Mouse (Mus musculus) ovary, postnatal 10 days (tissue): ENCODE results near the gene Nat8f6.
"Not testable (repeated sequence)": the region's sequence is repeated elsewhere in the genome, so short reads cannot be mapped to it uniquely, and the experiment has no call there.

Experiments used
- DNase-seq: peaks from one replicate; pipeline ENCODE4 v3.0.0; 2022; ENCODE audit warnings: low spot score

Nat8f6 gene

DNA sequence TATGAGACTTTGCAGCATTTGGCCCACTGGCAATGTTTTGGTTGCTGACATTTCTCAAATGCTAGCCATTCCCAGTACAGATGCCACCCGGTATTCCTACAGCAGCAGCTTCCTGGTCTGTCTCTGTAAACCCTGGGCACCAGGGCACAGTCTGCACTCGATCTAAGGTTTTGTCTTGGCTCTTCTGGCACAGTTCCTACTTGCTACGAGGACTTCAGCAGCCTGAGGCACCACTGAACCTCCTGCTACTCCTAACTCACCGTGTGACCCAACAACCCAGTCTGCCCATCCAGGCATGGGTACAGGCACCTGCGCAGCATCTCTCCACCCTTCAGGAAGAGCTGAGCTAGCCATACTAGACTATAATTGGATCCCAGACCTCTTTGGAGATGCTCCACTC, 15.3 kb upstream of the Nat8f6 start:
- not testable (repeated sequence) for DNase-seq

- not testable (repeated sequence) for DNase-seq
Observed at GRCm38 (mm10) chr6:85835104-85835503, 14.3 kb upstream of the Nat8f6 start.

GRCm38 (mm10) chr6:85834504-85835100, 13.8 kb upstream of the Nat8f6 start:
- DNase-seq: not testable (repeated sequence)

DNA sequence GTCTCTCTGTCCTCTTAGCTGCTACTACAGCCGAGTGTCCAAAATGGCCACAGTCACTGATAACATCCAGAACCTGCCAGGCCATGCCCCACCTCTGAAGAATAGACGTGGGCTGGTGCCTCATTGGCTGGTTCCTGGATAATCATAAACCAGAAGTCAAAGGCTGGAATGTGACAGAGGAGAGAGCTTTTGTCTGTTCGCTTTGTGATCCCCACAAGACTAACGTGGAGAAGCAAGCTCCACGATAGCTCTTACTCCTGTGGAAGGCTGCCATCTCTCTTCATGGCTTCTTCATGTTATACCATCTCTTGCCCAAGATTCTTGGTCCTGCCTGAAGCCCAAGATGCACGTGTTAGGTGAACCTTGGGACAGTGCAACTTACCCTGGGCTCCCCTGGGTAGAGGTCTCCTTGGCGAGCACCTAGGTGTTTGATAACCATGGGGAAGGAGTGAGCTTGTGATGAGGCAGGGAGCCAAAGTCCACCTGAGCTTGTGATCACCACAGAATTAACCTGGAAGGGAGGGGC, 11.1 kb upstream of the Nat8f6 start, which contains the start of gene Nat8:
Nat8 (minus strand) TSS at position 287 of the 526 bp plus-strand sequence.
- DNase-seq: no peak

DNA sequence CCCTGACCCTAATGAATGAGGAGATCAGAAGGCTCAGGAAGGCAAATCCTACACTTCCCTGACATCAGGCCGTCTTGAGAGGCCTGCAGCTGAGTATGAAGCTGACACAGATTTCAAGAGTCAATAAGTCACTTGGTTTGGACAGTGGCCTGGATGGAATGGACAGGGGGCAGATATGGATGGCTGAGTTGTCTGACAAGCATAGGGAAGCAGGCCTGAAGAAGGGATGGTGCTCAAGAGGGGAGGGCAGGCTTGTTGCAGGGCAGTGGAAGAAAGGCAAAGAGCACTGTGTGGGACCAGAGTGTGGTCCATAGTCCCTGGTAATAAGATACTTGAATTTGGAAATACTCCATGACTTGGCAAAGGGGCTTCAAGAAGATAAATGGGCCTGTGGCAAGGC, 8.7 kb upstream of the Nat8f6 start:
- no peak for DNase-seq

DNA sequence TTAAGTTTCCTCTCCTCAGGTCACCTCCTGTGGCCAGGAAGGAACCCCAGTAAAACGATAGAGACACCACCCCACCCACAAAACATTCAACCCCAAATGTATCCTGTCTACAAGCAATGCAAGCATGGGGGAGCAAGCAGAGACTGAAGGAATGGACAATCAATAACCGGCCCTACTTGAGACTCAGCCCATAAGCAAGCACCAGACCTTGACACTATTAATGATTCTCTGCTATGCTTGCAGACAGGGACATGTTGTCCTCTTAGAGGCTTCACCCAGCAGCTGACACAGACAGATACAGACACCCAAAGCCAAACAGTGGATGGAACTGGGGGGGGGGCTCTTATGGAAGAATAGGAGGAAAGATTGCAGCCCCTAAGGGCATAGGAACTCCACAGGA, 5.1 kb upstream of the Nat8f6 start:
- no peak for DNase-seq

DNA sequence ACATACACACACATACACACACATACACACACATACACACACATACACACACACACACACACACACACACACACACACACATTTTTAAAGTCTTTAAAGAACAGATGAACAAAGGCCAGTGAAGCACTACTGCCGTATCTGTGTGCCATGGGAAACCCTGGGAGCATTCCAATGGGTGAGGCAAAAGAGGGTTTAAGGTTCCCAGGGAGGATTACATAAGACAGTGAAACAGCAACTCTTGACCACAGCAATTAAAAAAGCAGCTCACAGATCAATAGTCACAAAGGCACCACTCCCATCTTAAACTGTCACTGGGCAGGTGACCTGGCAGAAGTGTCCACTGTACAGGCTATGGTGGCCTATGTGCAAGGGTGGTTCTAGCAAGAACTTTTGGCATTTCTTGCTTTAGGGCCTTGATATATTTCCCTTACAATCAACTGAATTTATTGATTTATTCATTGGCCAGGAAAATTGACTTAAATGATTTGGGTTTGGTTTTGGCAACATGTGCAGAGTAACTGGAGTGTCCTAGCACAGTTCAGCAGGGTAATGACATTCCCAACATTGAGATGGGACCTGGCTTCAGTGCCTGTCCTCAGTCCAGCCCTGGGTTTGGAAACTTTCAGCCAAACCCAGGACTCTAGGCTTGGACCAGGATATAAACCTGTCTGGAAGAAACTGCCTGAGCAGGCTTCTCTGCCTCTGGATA, 2.8 kb upstream of the Nat8f6 start:
- no peak for DNase-seq

DNA sequence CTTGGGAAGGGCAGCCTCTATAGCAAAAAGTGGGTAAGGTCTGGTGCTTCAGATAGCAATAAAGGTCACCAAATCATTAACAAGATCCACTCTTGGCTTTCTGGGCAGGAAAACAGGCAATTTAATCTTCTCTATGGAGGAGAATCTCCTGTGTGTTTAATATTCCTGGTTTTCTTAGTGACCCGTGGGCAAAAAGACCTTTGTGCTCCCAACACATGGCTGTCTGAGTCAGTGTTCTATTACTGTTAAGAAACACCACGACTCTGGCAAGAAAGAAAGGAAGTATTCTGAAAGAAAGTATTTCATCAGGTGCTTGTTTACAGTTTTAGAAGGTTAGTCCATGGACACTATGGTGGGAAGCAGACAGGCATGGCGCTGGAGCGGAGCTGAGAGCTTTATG, 1.5 kb upstream of the Nat8f6 start:
- DNase-seq: no peak

DNA sequence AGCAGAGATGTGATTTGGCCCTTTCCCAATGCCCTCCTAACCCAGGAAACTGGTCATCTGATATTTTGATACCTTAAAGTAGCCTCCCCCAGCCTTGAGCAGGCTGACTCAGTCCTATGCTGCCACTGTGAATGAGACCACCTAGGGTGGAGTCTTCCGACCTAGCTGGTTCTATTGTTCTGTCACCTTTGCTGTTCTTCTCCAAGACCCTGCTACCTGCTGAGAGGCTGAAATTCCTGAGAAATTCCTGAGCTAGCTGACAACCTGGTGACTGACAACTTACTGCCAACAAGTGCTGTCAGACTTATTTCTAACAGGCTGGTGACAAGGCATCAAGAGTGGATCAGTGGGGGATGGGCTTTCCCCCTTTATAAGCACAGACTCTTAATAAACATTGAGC, 2.4 kb downstream of the Nat8f6 start:
- no peak for DNase-seq

DNA sequence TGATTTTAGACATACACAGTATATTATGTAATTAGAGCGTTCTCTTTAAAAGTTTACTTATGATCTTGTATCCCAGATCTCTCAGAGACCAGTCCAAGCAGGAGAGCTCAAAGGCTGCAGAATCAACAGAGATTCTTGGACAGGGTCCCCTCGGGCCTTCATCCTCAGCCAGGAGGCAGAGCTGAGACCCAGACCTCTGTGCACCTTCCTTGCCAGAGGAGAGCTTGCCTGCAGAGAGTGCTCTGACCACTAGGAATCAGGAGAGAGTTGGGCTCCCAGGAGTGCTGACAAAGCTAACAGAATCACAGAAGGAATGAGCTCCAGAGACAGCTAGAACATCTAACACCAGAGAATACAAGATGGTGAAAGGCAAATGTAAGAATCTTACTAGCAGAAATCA, 7.4 kb downstream of the Nat8f6 start:
- DNase-seq: no peak

GRCm38 (mm10) chr6:85810942-85811537, 9.7 kb downstream of the Nat8f6 start:
- not testable (repeated sequence) for DNase-seq

DNA sequence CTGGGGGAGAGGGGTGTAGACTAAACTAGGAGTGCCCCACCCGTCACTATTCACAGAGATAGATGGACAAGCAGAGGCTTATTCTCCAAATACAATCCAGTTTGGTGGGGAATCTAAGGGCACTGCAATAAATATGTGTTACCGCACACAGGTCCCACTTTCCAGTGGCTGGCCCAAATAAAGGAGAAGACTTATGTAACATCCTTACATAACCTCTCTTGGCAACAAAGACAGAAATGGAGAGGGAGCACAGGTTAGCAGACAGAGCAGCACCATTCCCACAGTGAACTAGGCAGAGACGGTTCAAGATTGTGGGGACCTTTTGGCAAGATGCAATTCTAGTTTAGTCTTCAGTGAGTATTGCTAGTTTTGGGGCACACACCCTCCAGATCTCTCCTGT, 10.2 kb downstream of the Nat8f6 start:
- DNase-seq: not testable (repeated sequence)

DNA sequence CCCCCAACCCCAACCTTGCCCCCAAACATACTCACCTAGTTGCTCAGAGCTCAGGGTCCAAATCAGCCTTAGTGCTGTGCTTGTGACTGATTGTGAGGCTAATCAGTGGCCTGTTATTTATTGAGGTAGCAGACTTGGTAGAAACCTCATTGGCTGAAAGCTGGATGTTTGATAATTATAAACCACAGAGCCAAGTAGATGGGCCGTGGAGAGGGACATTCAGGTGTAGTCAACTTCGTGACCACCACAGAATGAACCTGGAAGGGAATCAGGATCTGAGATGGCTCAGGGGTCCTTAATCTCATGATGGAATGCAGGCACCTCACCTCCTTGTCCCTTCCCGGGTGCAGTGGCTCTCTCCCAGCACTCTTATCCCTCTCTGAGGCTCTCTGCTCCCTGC, 11.0 kb downstream of the Nat8f6 start:
- not testable (repeated sequence) for DNase-seq

DNA sequence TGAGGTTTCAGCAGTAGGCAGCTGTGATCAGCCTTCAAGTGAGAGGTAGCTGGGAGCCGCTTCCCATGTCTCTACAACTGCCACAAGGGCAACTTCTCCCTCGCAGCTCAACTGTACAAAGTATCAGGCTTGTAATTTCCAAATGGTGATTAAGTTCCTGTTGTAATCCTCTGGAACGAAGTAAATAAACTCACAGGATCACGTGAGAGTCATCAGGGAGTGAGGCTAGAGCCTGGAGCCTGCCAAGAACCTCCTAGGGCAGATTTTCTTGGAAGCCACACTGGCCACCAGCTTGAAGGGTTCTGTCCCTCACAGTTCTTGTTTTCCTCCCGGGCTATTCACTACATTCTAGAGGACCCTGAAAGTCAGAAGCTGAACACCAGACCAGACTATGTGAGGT, 17.6 kb downstream of the Nat8f6 start:
- DNase-seq: not testable (repeated sequence)

GRCm38 (mm10) chr6:85765532-85765931, 55.2 kb downstream of the Nat8f6 start, which contains the start of gene Nat8f3:
Gene Nat8f3 (minus strand): TSS chr6:85765754.
- DNase-seq: not testable (repeated sequence)

GRCm38 (mm10) chr6:85763127-85764070, 57.4 kb downstream of the Nat8f6 start:
- DNase-seq: not testable (repeated sequence)

GRCm38 (mm10) chr6:85762678-85763077, 58.1 kb downstream of the Nat8f6 start:
- DNase-seq: not testable (repeated sequence)
